Mouse (Mus musculus) lung, postnatal 25 days (tissue): ENCODE measurements at regions not wholly inside any gene's neighbourhood (a gene's known extent, or its start where the extent isn't known, plus 50 kb on each side); places are given as distances from the start of the nearest gene placed in this dataset.
A peak's percentile ranks its signal among the peaks of the same experiment; 100 is the strongest.
"Not testable (repeated sequence)": the region's sequence is repeated elsewhere in the genome, so short reads cannot be mapped to it uniquely, and the experiment has no call there.

Experiments
- DNase-seq: peaks from one replicate; pipeline ENCODE4 v3.0.0; 2022; ENCODE audit warnings: low spot score

DNA sequence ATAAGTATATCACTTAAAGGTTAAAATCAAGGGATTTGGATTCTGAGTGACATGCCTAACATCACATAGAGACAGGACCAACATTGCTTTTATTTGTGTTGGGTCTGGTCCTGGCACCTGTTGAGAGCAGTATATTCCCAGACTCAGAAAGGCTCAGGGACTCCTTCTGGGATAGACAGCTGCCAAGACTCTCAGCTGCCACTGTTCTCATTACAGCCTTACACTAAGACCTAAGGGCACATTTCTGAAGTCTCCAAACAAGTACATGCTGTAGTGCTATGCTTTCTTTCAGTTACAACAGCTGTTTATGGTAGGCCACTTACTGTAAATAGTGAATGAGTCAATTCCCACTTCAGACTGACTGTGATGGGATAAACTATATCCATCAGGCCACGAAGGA is 77.7 kb upstream of the Fam13a start:
- DNase-seq: no peak

- DNase-seq: no peak
These were observed 79.6 kb upstream of the Fam13a start for GRCm38 (mm10) chr6:59103936-59104335.

- no peak for DNase-seq
These were observed 80.1 kb upstream of the Fam13a start for GRCm38 (mm10) chr6:59104496-59104895.

- no peak for DNase-seq
These were observed 83.8 kb upstream of the Fam13a start for GRCm38 (mm10) chr6:59108102-59108501.

GRCm38 (mm10) chr6:59132410-59132809 is 76.3 kb upstream of the Tigd2 start:
- DNase-seq: peak; percentile 7

DNA sequence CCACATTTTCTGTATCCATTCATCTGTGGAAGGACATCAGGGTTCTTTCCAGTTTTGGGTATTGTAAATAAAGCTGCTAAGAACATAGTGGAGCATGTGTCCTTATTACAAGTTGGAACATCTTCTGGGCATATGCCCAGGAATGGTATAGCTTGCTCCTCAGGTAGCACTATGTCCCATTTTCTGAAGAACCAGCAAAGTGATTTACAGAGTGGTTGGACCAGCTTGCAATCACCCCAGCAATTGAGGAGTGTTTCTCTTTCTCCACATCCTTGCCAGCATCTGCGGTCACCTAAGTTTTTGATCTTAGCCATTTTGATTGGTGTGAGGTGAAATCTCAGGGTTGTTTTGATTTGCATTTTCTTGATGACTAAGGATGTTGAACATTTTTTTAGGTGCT is 74.9 kb upstream of the Tigd2 start:
- not testable (repeated sequence) for DNase-seq

GRCm38 (mm10) chr6:59139702-59140101 is 69.0 kb upstream of the Tigd2 start:
- no peak for DNase-seq

- no peak for DNase-seq
These were observed 66.6 kb upstream of the Tigd2 start for GRCm38 (mm10) chr6:59142050-59142449.

- no peak for DNase-seq
These were observed 61.2 kb upstream of the Tigd2 start for GRCm38 (mm10) chr6:59147421-59147820.

DNA sequence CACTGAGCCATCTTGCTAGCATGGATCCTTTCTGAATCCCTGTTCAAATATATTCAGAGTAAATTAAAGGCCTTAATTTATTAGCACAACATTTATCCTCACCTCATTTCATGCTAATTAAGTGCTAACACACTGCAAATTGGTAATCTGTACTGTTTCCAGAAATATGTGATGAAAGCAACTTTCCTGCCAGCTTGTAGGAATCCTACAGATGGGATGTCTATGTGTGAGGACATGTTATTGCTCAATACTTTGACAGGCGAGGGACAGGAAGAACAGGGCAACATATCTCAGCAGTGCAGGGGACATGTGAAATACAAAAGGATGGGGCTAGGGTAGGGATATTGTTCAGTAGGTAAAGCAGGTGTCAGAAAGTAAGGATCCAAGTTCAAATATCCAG is 53.0 kb upstream of the Tigd2 start:
- no peak for DNase-seq
